ENCODE assay signal across 15 mouse cellular contexts in the genomic region with DNA sequence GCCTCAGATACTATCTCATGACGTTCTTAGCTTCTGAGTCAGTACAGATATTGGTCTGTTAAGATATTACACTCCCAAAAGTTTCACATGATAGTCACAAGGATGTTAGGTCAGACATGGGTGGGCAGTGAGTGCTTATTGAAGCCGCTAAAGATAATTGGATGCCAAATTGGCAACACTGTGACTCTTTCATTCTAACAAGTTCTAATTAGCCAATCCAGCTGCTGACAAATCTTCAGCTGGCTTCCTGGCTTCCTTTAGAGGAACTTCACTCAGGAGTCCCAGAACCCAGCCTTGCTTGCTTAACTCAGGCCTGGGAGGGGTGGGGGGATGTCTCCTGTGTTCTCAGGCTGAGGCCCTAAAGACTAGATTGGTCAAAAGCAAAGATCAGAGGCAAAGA. TPM values are rescaled to one million over a fixed set of nuclear protein-coding genes. Genes with fewer than 3 reads are reported as not detected.
DNase-seq lines count a peak whose midpoint lies in the region; TF ChIP-seq lines count a peak whose summit lies in the region.
"Had no signal": no experiment of that assay in that cellular context is flagged by ENCODE, and none has a peak within 500 bp of the region (broad histone marks: within the 10 kb centered on the region; RNA-seq: fewer than 3 reads in every experiment).

No protein-coding gene starts in this region.

- no peaks in the 10 kb centered on the region for H3K27me3 ChIP-seq in heart, adult 2 months (ENCODE audit: control insufficient read depth, insufficient read depth, low read length)
- H3K27me3 ChIP-seq in megakaryocyte, embryonic 14.5 days (replicated peaks): peaks cover 47% of the 10 kb centered on the region
- H3K27me3 ChIP-seq: lung, embryonic 15.5 days had no signal

- H3K36me3 ChIP-seq in heart, adult 2 months (ENCODE audit: control insufficient read depth, insufficient read depth, low read length): no peaks in the 10 kb centered on the region
- no peaks in the 10 kb centered on the region for H3K36me3 ChIP-seq in megakaryocyte, embryonic 14.5 days (replicated peaks; ENCODE audit: low read length)
- H3K36me3 ChIP-seq: embryonic facial prominence, embryonic 10.5 days; lung, embryonic 15.5 days had no signal

- peaks cover 3% of the 10 kb centered on the region for H3K4me1 ChIP-seq in heart, adult 2 months (ENCODE audit: control insufficient read depth, insufficient read depth, low read length)
- peaks cover 19% of the 10 kb centered on the region for H3K4me1 ChIP-seq in megakaryocyte, embryonic 14.5 days
- H3K4me1 ChIP-seq: lung, embryonic 15.5 days had no signal

- H3K9me3 ChIP-seq in megakaryocyte, embryonic 14.5 days: peaks cover 12% of the 10 kb centered on the region
- H3K9me3 ChIP-seq: embryonic facial prominence, embryonic 10.5 days; lung, embryonic 15.5 days had no signal

- H3K4me3 ChIP-seq in heart, adult 2 months: no peak overlapping the region
- peak overlapping the region; percentile 62 for H3K4me3 ChIP-seq in megakaryocyte, embryonic 14.5 days (replicated peaks)
- H3K4me3 ChIP-seq: embryonic facial prominence, embryonic 10.5 days; gastrocnemius, adult 2 months; lung, embryonic 15.5 days had no signal

- 32% methylated on average over 2 of the region's 2 CpGs for WGBS in heart, adult 2 months

- H3K27ac ChIP-seq in heart, adult 2 months: peak overlapping the region; percentile 17; the same call in 1 of the 2 replicates
- H3K27ac ChIP-seq: embryonic facial prominence, embryonic 10.5 days; gastrocnemius, adult 2 months; hindbrain, postnatal 0 days; lung, embryonic 15.5 days had no signal

- H3K79me2 ChIP-seq in heart, adult 2 months (replicated peaks; ENCODE audit: control insufficient read depth, insufficient read depth, low read length): no peaks in the 10 kb centered on the region

- peak; percentile 26; the same call in 1 of the 2 replicates for TF ChIP-seq CTCF in heart, adult 2 months (IDR thresholded peaks at IDR 0.05)

- intact Hi-C loops in heart, adult 2 months (cut with DNase I): no loop called here
- intact Hi-C loops in gastrocnemius, postnatal 14 days (cut with DNase I; ENCODE audit: low total_unique reads): no loop called here

- TF ChIP-seq POLR2A in heart, adult 2 months (IDR thresholded peaks at IDR 0.05; ENCODE audit: insufficient read depth, low read depth, low read length): no peak

- no peak for TF ChIP-seq EP300 in heart, adult 2 months (IDR thresholded peaks at IDR 0.05; ENCODE audit: insufficient read depth, low read depth, low read length)

- no peak overlapping the region for H3K9ac ChIP-seq in heart, adult 2 months (ENCODE audit: low read depth, low read length)
- H3K9ac ChIP-seq: lung, embryonic 15.5 days had no signal

- peak in 1 of 2 experiments; percentile 65 for DNase-seq in heart, adult 2 months
- no peak for DNase-seq in heart, postnatal 4 days
- peak; percentile 60 for DNase-seq in Muller cell, postnatal 12 days (ENCODE audit: inconsistent ontology term)
- DNase-seq in heart, adult 9 months (ENCODE audit: low spot score in 2 of 2): peak; percentile 81 to 82
- DNase-seq in thymus, postnatal 0 days (ENCODE audit: low spot score): no peak
- no peak for DNase-seq in gastrocnemius, postnatal 14 days
- DNase-seq in testis, postnatal 10 days (ENCODE audit: low spot score): no peak
- DNase-seq: adrenal gland, postnatal 25 days; cerebellum, adult 9-10 months; gastrocnemius, adult 2 months; kidney, postnatal 10 days had no signal

RNA-seq across cellular contexts. Expression of a gene that starts 9.5 kb away (rescaled TPM):
- total RNA-seq in heart, adult 2 months (2021): 10 to 100 TPM; 14.1 to 17.0 TPM
- 9.4 and 9.8 TPM in 2 replicates for polyA plus RNA-seq in heart, adult 2 months (2012; rRNA removed)
- total RNA-seq in heart, postnatal 4 days (2021): 10 to 100 TPM; 30.3 to 33.9 TPM
- polyA plus RNA-seq in megakaryocyte, embryonic 14.5 days (2012; ENCODE audit: insufficient read depth, low replicate concordance): 3.7 and 4.1 TPM in 2 replicates
- 4.6 and 5.8 TPM in 2 replicates for polyA plus RNA-seq in thymus, postnatal 0 days (2015; fragmentation: Nextera tagmentation; extraction: Ambion mirVana)
- 10 to 100 TPM; 15.0 to 17.6 TPM for total RNA-seq in gastrocnemius, postnatal 14 days (2021)

Comparison
In these comparisons a context has a peak if more than half of its experiments do, and no peak if none do; other contexts are left out.
1. DNase-seq: peak in Muller cell, postnatal 12 days (single experiment) and heart, adult 9 months (2 of 2); none in heart, postnatal 4 days (single experiment), thymus, postnatal 0 days (single experiment), gastrocnemius, postnatal 14 days (single experiment) and testis, postnatal 10 days (single experiment).